Mouse (Mus musculus) CD8-positive naive resting alpha-beta T cell, adult 57 days (primary cell): Measurements from ENCODE around the gene Col4a2. TPM values are rescaled to one million over a fixed set of nuclear protein-coding genes. Genes with fewer than 3 reads are reported as not detected.

Experiments
- total RNA-seq: library from RNA; stranded (reverse); gene quantifications from one replicate; pipeline ENCODE4 v1.2.4, GENCODE M21; 2023

Gene Col4a2
- total RNA-seq = 0.21 TPM

GRCm38 (mm10) chr8:11312349-11313175, at the start of gene Col4a2, which contains the start of gene Col4a1:
Gene Col4a2, plus strand, starts transcription at chr8:11312805.
Gene Col4a1, minus strand, starts transcription at chr8:11312826.

GRCm38 (mm10) chr8:11477811-11478761, 165.5 kb downstream of the Col4a2 start, which contains the start of gene Rab20:
Gene Rab20, minus strand, starts transcription at chr8:11478710.

GRCm38 (mm10) chr8:11497017-11497990, 184.7 kb downstream of the Col4a2 start, which contains the start of gene Naxd:
Gene Naxd, plus strand, starts transcription at chr8:11497506.

Other genes with a start within 250 kb of the Col4a2 start
- 0.15 TPM for gene Col4a1, start within 50 bp of the Col4a2 start, total RNA-seq
- 9.5 TPM for gene Rab20, start 165.9 kb downstream of the Col4a2 start, total RNA-seq
- 47.5 TPM for gene Naxd, start 184.7 kb downstream of the Col4a2 start, total RNA-seq
- gene Cars2, start 238.0 kb downstream of the Col4a2 start, total RNA-seq = 38.2 TPM
- gene Ing1, start 242.8 kb downstream of the Col4a2 start, total RNA-seq = 65.6 TPM